Mouse (Mus musculus) liver, embryonic 11.5 days (tissue): Measurements from ENCODE around the gene Pcgf5. TPM values are rescaled to one million over a fixed set of nuclear protein-coding genes. Genes with fewer than 3 reads are reported as not detected.

Experiments used
- ATAC-seq: fragments of 200-750 bp; cut with Nextera tagmentation; replicated peaks from 2 replicates; pipeline ENCODE4 v1.8.0; 2017; ENCODE audit warnings: moderate number of reproducible peaks, mild to moderate bottlenecking, moderate TSS enrichment, moderate library complexity; ENCODE audit not compliant: low FRiP score
- DNase-seq: peaks from one replicate; pipeline ENCODE4 v3.0.0-alpha.2; 2017; ENCODE audit warnings: low spot score
- H3K27ac ChIP-seq: fragments of 300-500 bp; sonication (generic); 2 replicates; pipeline ENCODE4 v1.5.1; 2014; ENCODE audit warnings: mild to moderate bottlenecking, low read depth, low read length, control low read depth
- H3K27me3 ChIP-seq: fragments of 300-500 bp; sonication (generic); replicated peaks from 2 replicates; pipeline ENCODE4 v1.6.1; 2014; ENCODE audit warnings: low read length, mixed read lengths; ENCODE audit not compliant: control insufficient read depth, insufficient read depth
- H3K36me3 ChIP-seq: fragments of 300-500 bp; sonication (generic); 2 replicates; pipeline ENCODE4 v1.6.1; 2014; ENCODE audit warnings: mild to moderate bottlenecking, low read length, moderate library complexity, mixed read lengths; ENCODE audit not compliant: control insufficient read depth, insufficient read depth
- H3K4me1 ChIP-seq: fragments of 300-500 bp; sonication (generic); replicated peaks from 2 replicates; pipeline ENCODE4 v1.6.1; 2014; ENCODE audit warnings: low read length, mixed read lengths; ENCODE audit not compliant: control insufficient read depth, insufficient read depth
- H3K4me2 ChIP-seq: fragments of 300-500 bp; sonication (generic); 2 replicates; pipeline ENCODE4 v1.6.1; 2014; ENCODE audit warnings: mild to moderate bottlenecking, control low read depth, moderate library complexity
- H3K4me3 ChIP-seq: fragments of 300-500 bp; sonication (generic); 2 replicates; pipeline ENCODE4 v1.5.1; 2014; ENCODE audit warnings: low read depth, low read length, control low read depth
- H3K9ac ChIP-seq: fragments of 300-500 bp; sonication (generic); 2 replicates; pipeline ENCODE4 v1.6.1; 2014; ENCODE audit warnings: low read depth, low read length, control low read depth
- H3K9me3 ChIP-seq: fragments of 300-500 bp; sonication (generic); 2 replicates; pipeline ENCODE4 v1.6.1; 2016; ENCODE audit warnings: low read length, inconsistent platforms, mixed read lengths; ENCODE audit not compliant: control insufficient read depth
- WGBS: fragments of 180-500 bp; shearing (Covaris S2); extraction: QIAGEN DNeasy Blood & Tissue Kit; methylation state at CpG from one replicate; pipeline ENCODE4 v1.1.7; 2014; 5-methylcytosine and 5-hydroxymethylcytosine counted together
- polyA plus RNA-seq: library from polyadenylated mRNA; unstranded; fragments of >200 nt; fragmentation: Nextera tagmentation; extraction: Ambion mirVana; gene quantifications from 2 replicates; pipeline ENCODE4 v1.2.1, GENCODE M21; 2014

The Pcgf5 gene
- polyA plus RNA-seq, 1 experiment from 2014 or later = 16.6 TPM

- WGBS = 37% methylated on average over 10 of the region's 10 CpGs
- no peak for DNase-seq
- no peak for ATAC-seq
- H3K4me3 ChIP-seq = no peak overlapping the region
- H3K9ac ChIP-seq = no peak overlapping the region
- H3K27ac ChIP-seq = 0 out of 2 replicates have a peak overlapping the region, but pooled peaks have one; percentile 19
- no peaks in the 10 kb centered on the region; the same call in 1 of the 2 replicates for H3K27me3 ChIP-seq
- H3K4me1 ChIP-seq = peaks cover 17% of the 10 kb centered on the region
- no peaks in the 10 kb centered on the region for H3K36me3 ChIP-seq
- H3K9me3 ChIP-seq = no peaks in the 10 kb centered on the region
- H3K4me2 ChIP-seq = peak overlapping the region; percentile 77; the same call in 1 of the 2 replicates
These were observed 60.4 kb downstream of the Pcgf5 start for GRCm38 (mm10) chr19:36408352-36409100.

GRCm38 (mm10) chr19:36409280-36409860 lies 61.3 kb downstream of the Pcgf5 start:
- ATAC-seq = peak; percentile 99
- H3K36me3 ChIP-seq = no peaks in the 10 kb centered on the region
- peak overlapping the region; percentile 84 for H3K4me3 ChIP-seq
- under 1% methylated on average over 37 of the region's 53 CpGs for WGBS
- H3K27me3 ChIP-seq = no peaks in the 10 kb centered on the region; the same call in 1 of the 2 replicates
- peak overlapping the region; percentile 77 for H3K4me2 ChIP-seq
- H3K4me1 ChIP-seq = peaks cover 17% of the 10 kb centered on the region
- peak overlapping the region; percentile 77 for H3K27ac ChIP-seq
- H3K9ac ChIP-seq = peak overlapping the region; percentile 87
- peak; percentile 98 for DNase-seq
- no peaks in the 10 kb centered on the region for H3K9me3 ChIP-seq

- no peaks in the 10 kb centered on the region; the same call in 1 of the 2 replicates for H3K27me3 ChIP-seq
- peak overlapping the region; percentile 77 for H3K27ac ChIP-seq
- peak; percentile 58 for DNase-seq
- peak overlapping the region; percentile 87 for H3K9ac ChIP-seq
- WGBS = under 1% methylated on average over 82 of the region's 82 CpGs
- peak; percentile 73 for ATAC-seq
- peak overlapping the region; percentile 77 for H3K4me2 ChIP-seq
- H3K4me1 ChIP-seq = peaks cover 17% of the 10 kb centered on the region
- peak overlapping the region; percentile 84 for H3K4me3 ChIP-seq
- no peaks in the 10 kb centered on the region for H3K9me3 ChIP-seq
- no peaks in the 10 kb centered on the region for H3K36me3 ChIP-seq
These were observed 61.8 kb downstream of the Pcgf5 start for GRCm38 (mm10) chr19:36409861-36410392.

- Histone ChIP-seq H3K4me1 (no peaks in the 10 kb centered on the region), H3K27ac (no peak overlapping the region), H3K36me3 (no peaks in the 10 kb centered on the region), H3K9ac (no peak overlapping the region), H3K27me3 (no peaks in the 10 kb centered on the region), H3K4me2 (no peak overlapping the region), H3K4me3 (no peak overlapping the region), H3K9me3 (no peaks in the 10 kb centered on the region)
- no peak for DNase-seq
- ATAC-seq = no peak
These were observed 71.8 kb downstream of the Pcgf5 start for GRCm38 (mm10) chr19:36419885-36420284.

GRCm38 (mm10) chr19:36427195-36427876 lies 79.2 kb downstream of the Pcgf5 start:
- WGBS = 93% methylated on average over 7 of the region's 7 CpGs
- ATAC-seq (no peak), DNase-seq (no peak)
- Histone ChIP-seq H3K4me1 (peaks cover under 1% of the 10 kb centered on the region; the same call in 1 of the 2 replicates), H3K36me3 (no peaks in the 10 kb centered on the region), H3K27ac (no peak overlapping the region), H3K4me3 (no peak overlapping the region), H3K4me2 (no peak overlapping the region), H3K9ac (no peak overlapping the region), H3K9me3 (no peaks in the 10 kb centered on the region), H3K27me3 (no peaks in the 10 kb centered on the region)

GRCm38 (mm10) chr19:36428116-36428515 lies 80.0 kb downstream of the Pcgf5 start:
- peaks cover 7% of the 10 kb centered on the region for H3K4me1 ChIP-seq
- H3K4me3 ChIP-seq = no peak overlapping the region
- H3K36me3 ChIP-seq = no peaks in the 10 kb centered on the region
- H3K4me2 ChIP-seq = no peak overlapping the region
- H3K9me3 ChIP-seq = no peaks in the 10 kb centered on the region
- DNase-seq (no peak), ATAC-seq (no peak)
- 88% methylated on average over 4 of the region's 4 CpGs for WGBS
- no peaks in the 10 kb centered on the region for H3K27me3 ChIP-seq
- H3K27ac ChIP-seq = no peak overlapping the region
- H3K9ac ChIP-seq = no peak overlapping the region

GRCm38 (mm10) chr19:36429354-36429753 lies 81.2 kb downstream of the Pcgf5 start:
- no peak overlapping the region for H3K4me2 ChIP-seq
- no peaks in the 10 kb centered on the region for H3K36me3 ChIP-seq
- peaks cover 11% of the 10 kb centered on the region for H3K4me1 ChIP-seq
- 87% methylated on average over 1 of the region's 1 CpGs for WGBS
- H3K4me3 ChIP-seq = no peak overlapping the region
- DNase-seq (no peak), ATAC-seq (no peak)
- H3K27me3 ChIP-seq = no peaks in the 10 kb centered on the region
- no peaks in the 10 kb centered on the region for H3K9me3 ChIP-seq
- no peak overlapping the region for H3K9ac ChIP-seq
- H3K27ac ChIP-seq = no peak overlapping the region

GRCm38 (mm10) chr19:36433161-36433560 lies 85.1 kb downstream of the Pcgf5 start:
- peak; percentile 77 for ATAC-seq
- WGBS = 47% methylated on average over 3 of the region's 3 CpGs
- Histone ChIP-seq H3K9ac (no peak overlapping the region), H3K27me3 (no peaks in the 10 kb centered on the region), H3K27ac (no peak overlapping the region), H3K4me2 (no peak overlapping the region), H3K4me3 (no peak overlapping the region), H3K4me1 (peaks cover 11% of the 10 kb centered on the region), H3K9me3 (no peaks in the 10 kb centered on the region), H3K36me3 (no peaks in the 10 kb centered on the region)
- DNase-seq = no peak
